Mouse (Mus musculus): ENCODE results near the gene Gm44973.
"Not testable (repeated sequence)": the region's sequence is repeated elsewhere in the genome, so short reads cannot be mapped to it uniquely, and the experiment has no call there.

Gene Gm44973

DNA sequence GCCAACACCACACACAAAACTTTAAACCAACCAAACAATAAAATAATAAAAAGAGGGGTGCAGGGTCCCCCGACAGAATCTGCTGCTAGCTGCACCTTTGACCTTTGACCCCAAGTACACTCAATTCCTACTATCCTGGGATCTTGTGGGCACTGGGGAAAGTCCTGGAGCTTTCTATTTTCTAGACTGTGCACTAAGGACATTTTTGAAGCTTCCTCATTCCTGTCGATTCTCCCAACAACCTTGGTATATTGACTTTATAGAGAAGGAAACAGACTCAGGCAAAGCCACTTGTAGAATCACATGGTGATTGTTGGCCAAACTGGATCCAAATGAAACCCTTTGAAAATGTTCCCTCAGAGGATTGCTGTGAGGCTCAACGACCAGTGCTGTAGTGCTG, 761 bp downstream of the Gm44973 start:
- no peak for DNase-seq (ENCODE audit: low read depth, low spot score)

DNA sequence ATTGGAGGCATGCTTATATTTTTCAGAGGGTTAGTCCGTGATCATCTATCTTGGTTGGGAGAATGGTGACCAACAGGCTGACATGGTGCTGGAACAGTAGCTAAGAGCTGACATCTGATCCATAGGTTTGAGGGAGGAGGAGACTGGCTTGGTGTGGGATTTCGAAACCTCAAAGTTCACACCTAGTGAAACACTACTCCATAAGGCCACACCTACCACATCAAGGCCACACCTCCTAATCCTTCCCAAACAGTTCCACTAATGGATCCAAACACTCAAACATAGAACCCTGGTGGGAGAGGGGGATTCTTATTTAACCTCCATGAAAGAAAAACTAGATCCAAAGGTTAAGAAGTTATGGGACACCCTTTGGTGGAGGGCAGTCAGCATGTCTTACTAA, 1.6 kb downstream of the Gm44973 start:
- DNase-seq (ENCODE audit: low read depth, low spot score): no peak

DNA sequence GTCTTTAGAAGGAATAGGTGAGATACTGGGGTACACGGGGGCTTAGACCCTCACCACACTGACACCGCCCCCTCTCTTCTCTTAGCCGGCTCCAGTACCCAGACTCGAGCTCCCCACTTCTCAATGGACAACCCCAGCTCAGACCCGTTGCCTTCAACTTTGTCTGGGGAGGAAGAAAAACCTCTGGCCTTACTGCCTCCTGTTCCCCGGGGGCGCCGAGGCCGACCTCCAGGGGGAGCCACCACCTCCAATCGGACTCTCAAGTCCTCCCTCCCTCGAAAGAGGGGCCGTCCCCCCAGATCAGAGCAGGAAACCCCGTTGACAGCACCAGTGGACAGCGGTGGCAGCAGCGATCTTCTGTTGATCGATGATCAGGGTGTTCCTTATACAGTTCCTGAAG, 2.1 kb downstream of the Gm44973 start:
- no peak for DNase-seq (ENCODE audit: low read depth, low spot score)

DNA sequence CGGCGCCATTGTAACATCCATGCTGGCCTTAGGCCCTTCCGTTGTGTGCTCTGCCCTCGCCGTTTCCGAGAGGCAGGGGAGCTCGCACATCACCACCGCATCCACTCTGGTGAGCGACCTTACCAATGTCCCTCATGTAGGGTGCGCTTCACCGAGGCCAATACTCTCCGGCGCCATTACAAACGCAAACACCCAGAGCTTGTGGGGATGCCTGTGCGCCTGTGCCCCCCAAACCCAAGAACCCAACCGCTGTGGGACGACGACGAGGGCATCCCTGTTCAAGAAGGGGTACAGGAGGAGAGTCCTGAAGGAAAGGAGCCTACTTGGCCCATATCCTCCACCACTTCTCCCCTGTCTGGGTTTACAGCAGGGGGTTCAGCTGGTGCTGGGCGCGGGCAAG, 2.6 kb downstream of the Gm44973 start:
- DNase-seq (ENCODE audit: low read depth, low spot score): no peak

DNA sequence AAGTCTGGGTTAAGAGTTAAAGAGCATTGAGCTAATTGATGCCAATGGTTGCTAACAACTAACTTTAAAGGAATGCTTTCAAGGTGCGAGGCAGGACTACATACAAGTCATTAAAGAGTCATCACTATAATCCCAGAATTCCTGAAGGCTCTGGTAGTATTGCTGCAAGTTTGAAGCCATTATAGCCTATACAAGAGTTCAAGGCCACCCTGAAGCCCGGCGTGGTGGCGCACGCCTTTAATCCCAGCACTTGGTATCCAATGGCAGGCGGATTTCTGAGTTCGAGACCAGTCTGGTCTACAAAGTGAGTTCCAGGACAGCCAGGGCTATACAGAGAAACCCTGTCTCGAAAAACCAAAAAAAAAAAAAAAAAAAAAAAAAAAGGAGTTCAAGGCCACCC, 4.3 kb downstream of the Gm44973 start:
- not testable (repeated sequence) for DNase-seq (ENCODE audit: low read depth, low spot score)

DNA sequence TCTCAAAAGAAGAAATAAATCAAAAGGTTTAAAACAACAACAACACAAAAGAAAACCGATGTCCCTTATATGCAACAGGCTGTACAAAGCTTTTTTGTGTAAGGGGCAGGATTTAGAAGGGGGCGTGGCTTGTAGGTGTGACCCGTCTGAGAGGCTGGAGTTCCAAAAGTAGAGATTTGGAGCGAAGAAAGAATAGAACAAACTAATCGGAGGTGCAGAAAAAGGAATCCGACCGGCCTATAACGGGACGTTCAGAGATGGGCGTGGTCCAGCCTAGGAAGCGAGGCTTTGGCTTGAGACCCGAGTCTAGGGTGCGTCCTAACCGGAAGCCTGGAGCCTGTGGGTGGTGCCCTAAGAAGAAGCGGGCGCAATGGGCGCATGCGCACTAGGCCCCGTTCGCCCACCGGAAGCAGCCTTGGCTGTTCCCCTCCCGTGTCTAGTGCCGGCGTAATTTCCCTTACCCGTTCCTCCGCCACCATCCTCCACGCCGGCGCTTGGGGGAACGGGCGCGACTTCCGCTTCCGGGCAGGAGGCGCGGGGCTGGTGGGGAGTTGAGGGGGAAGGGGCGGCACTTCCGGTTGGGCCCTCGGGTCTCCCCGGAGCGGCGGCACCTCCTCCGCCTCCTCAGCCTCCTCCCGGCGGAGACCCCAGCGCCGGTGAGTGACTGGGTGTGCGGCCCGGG, 4.8 kb downstream of the Gm44973 start, which contains the start of the genes Zfp865 and Ccdc106:
Zfp865 (plus strand) TSS at position 377 of the 682 bp plus-strand sequence.
Ccdc106 (plus strand) TSS at position 554 of the 682 bp plus-strand sequence.
- DNase-seq (ENCODE audit: low read depth, low spot score): peak; percentile 95

DNA sequence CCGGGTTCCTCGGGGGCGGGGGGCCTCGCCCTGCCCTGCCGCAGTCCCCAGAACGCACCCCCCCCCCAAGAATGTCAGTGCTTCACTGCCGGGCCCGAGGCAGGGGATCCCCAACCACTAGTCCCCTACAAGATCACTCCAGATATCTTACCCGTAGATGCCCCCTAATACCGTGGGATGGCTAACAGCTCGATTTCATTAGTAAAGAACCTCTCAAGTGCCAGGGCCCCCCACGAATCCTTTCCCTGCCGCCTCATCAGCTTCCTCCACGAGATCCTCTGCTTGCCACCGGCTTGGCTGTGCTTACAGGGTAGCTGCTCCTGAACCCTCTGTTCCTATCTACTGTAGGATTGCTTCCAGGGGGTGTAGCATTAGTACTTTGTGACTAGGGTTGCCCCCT, 5.4 kb downstream of the Gm44973 start:
- DNase-seq (ENCODE audit: low read depth, low spot score): no peak

DNA sequence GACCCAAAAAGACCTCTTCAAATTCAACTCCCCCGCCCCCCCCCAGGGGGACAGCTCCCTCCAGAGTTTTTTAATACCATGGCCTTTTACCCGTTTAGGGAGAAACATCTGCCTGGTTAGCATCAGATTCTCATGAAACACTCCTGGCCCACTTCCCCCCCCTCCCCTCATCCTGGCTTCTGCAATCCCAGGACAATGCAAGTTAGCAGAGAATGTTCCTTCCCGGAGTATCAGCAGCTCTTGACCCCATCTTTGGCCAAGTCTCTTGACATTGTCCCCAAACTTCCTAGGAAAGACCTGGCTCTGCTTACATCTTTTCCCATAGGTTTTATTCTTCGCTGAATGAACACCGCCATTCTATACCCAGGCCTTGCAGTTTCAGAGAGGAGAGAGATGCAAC, 5.9 kb downstream of the Gm44973 start:
- no peak for DNase-seq (ENCODE audit: low read depth, low spot score)

DNA sequence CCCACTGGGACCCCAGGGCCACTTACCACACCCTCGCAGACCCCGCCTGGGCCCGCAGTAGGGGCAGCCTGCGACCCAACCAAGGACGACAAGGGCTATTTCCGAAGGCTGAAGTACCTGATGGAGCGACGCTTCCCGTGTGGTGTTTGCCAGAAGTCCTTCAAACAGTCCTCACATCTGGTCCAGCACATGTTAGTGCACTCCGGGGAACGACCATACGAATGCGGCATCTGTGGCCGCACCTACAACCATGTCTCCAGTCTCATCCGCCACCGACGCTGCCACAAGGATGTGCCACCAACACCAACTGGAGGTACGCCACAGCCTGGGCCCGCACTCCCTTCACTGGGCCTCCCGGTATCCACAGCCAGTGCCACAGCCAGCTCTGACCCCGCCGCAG, 14.2 kb downstream of the Gm44973 start:
- DNase-seq (ENCODE audit: low read depth, low spot score): no peak

DNA sequence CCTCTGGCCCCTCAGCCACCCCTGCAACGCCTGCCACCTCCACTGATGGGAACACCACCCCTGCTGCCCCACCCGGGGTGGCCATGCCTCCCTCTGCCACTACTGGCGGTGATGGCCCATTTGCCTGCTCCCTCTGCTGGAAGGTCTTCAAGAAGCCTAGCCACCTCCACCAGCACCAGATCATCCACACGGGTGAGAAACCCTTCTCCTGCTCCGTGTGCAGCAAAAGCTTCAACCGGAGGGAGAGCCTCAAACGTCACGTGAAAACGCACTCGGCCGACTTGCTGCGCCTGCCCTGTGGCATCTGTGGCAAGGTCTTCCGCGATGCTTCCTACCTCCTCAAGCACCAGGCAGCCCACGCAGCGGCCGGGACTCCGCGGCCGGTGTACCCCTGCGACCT, 14.7 kb downstream of the Gm44973 start:
- no peak for DNase-seq (ENCODE audit: low read depth, low spot score)

DNA sequence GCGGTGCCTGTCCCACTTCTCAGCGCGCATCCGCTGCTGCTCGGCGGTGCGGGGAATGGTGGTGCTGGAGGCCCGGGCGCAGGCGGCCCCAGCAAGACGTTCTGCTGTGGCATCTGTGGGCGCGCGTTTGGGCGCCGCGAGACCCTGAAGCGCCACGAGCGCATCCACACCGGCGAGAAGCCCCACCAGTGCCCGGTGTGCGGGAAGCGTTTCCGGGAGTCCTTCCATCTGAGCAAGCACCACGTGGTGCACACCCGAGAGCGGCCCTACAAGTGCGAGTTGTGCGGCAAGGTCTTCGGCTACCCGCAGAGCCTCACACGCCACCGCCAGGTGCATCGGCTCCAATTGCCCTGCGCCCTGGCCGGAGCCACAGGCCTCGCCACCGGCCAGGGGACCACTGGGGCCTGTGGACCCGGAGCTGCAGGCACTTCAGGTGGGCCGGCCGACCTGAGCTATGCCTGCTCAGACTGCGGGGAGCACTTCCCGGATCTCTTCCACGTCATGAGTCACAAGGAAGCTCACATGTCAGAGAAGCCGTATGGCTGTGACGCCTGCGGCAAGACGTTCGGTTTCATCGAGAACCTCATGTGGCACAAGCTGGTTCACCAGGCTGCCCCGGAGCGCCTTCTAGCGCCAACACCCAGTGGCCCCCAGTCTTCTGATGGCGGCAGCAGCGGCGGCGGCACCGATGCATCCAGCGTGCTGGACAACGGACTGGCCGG, 15.4 kb downstream of the Gm44973 start:
- no peak for DNase-seq (ENCODE audit: low read depth, low spot score)

DNA sequence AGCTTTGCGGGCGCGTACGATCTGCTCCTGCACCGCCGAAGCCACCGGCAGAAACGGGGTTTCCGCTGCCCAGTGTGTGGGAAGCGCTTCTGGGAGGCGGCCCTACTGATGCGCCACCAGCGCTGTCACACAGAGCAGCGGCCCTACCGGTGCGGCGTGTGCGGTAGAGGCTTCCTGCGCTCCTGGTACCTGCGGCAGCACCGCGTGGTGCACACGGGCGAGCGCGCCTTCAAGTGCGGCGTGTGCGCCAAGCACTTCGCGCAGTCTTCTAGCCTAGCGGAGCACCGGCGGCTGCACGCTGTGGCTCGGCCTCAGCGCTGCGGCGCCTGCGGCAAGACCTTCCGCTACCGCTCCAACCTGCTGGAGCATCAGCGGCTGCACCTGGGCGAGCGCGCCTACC, 16.2 kb downstream of the Gm44973 start:
- no peak for DNase-seq (ENCODE audit: low read depth, low spot score)

DNA sequence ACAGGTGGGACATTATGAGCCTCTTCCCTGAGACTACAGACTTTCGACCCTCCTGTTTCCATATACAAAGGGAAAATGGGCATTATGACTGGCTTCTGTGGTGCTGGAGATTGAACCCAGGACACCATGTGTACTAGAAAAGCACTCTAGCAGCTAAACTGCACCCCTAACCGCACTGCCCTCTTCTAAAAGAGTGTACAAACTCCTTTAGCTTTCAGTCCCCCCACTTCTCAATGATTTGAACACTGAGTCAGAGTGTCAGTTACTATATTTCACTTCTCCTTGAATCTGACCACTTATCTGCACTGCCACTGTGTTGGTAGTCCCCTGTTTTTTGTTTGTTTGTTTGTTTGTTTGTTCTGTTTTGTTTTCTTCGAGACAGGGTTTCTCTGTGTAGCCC, 18.5 kb downstream of the Gm44973 start, which contains the start of gene 4632433K11Rik:
4632433K11Rik (plus strand) TSS at position 301 of the 400 bp plus-strand sequence.
- no peak for DNase-seq (ENCODE audit: low read depth, low spot score)

DNA sequence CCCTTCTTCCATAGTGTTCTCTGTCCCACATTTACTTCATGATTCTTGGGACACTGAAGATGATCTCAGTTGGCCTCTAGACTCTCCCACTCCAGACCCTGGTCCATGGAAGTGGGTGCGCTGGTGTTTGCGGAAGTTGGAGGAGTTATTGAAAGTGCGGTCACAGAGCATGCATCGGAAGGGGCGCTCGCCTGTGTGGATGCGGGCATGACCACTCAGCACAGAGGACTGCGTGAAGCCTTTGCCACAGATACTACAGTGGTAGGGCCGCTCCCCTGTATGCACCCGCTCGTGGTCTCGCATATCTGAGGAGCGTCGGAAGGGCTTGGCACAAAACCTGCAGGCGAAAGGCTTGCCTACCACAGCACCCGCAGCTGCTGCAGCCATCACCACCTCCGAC, 20.3 kb downstream of the Gm44973 start:
- no peak for DNase-seq (ENCODE audit: low read depth, low spot score)

DNA sequence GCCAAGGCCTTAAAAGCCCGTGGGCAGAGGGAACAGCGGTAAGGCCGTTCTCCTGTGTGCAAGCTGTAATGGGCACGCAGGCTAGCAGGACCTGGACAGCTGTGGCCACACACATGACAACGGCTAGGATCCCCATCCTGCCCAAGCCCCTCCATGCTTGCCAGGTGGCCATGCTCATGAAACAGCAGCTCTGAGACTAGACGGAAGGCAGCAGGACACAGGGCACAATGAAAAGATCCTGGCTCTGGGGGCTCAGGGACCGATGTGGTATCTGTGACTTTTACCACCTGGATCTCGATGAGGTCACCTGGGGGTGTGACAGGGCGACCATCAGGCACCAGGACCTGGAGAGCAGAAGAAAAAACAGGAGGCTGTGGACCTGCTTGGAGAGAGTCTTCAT, 20.8 kb downstream of the Gm44973 start:
- DNase-seq (ENCODE audit: low read depth, low spot score): no peak

DNA sequence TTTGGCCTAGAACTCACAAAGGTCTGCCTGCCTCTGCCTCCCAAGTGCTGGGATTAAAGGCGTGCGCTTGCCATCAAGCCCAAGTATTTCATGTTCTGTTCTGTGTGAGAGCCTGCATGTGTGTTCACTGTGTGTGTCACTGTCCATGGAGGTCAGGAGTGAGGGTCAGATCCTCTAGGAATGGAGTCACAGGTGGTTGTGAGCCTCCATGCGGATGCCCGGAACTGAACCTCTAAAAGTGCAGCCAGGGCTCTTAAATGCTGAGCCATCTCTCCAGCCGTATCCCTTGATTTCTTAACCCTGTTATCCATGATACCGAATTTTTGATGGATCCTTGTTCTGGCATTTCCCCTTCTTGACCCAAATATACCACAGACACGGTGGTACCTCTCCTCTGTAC, 21.7 kb downstream of the Gm44973 start:
- DNase-seq (ENCODE audit: low read depth, low spot score): no peak

DNA sequence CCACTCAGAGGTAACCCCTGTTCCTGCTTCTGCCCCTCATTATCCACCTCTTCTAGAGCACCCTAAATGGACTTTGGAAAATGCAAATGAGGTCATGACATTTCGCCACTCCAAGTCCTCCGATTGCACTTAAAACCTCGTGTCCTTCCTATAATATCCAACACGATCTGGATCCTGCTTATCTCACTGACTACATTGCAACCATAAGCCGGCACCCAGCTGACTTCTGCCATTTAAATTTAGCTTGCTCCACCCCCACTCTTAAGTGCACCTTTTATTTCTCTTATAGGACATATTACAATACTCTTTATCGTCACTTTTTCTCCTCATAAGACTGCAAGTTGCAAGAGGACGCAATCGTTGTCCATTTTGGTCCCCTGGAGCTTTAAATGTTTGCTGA, 22.2 kb downstream of the Gm44973 start:
- no peak for DNase-seq (ENCODE audit: low read depth, low spot score)

DNA sequence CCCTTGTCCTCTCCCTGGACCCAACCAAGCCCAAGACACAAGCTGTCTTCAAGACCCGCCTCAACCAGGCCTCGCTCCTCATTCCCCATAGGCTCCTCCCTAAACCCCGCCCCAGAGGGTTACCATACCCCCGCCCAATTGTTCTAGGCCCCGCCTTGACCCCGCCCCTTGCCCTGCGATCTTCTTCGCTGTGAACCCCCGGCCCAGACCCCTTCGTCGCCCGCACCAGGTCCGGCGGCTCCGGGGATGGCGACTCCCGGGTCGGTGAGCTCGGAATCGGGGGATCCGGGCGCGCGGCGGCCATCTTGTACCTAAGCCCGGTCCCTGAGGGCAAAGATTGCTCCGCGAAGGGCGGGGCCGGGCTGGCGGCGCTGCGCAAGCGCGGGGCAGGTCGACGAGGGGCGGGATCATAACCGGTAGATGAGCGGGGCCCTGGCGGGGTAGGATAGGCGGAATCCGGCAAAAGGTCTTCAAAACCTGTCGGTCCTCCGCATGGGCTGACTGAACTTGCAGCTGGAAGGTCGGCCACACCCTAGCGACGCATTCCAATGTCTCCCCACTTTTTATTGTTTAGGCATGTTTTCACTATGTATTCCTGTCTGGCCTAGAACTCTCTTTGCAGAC, 22.9 kb downstream of the Gm44973 start, which contains the start of gene Zfp784:
Zfp784 (minus strand) TSS at position 338 of the 624 bp plus-strand sequence.
- DNase-seq (ENCODE audit: low read depth, low spot score): peak; percentile 87

DNA sequence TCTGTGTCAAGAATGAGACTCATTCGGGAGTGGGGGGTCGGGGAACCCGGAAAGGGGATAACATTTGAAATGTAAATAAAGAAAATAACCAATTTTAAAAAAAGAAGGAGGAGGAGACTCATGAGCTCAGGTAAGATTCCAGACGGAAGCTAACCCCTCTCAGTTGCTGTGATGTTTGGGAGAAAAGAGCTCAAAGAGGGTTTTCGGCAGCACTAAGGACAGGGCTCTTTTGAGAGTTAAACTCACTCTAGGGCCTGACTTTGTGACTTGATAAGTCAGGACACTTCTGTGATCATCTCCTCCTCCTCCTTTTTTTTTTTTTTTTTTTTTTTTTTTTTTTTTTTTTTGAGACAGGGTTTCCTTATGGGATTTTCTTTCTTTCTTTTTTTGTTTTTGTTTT, 23.6 kb downstream of the Gm44973 start:
- DNase-seq (ENCODE audit: low read depth, low spot score): no peak

DNA sequence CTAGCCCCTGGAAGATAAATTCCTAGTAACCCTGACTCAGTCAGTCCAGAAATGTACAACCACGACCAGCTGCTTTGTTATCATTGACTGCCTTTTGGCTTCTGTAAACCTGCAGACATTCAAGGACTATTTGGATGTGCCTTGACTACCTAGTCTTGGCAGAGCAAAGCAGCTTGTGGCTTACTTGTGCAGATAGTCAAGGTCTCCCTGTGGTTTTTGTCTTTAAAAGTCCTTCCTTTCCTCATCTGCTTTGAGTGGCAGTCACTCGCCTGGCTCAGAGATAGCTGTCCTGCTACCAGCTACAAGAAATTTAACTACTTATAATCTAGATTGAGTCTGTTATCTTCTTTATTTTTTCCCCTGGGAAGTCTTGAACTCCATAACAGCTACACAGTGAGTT, 29.7 kb downstream of the Gm44973 start:
- DNase-seq (ENCODE audit: low read depth, low spot score): no peak

DNA sequence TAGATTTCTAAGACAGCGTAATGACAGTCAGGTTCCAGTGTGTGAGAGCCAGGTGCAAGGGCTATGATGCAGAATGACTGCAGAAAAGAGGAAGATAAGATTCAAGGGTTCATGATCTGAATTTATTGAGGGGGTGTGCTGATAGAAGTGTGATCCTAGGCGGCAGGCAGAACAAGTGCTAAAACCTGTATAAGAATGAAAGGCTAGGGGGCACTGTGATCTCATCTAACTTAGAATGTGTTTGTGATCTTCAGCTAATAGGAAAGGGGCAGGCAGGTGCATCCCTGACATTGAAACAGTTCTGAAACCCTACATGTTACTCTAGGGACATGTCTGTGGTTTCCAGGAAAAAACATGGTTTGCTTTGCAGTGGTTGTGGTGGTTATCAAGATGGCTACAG, 30.8 kb downstream of the Gm44973 start:
- no peak for DNase-seq (ENCODE audit: low read depth, low spot score)

DNA sequence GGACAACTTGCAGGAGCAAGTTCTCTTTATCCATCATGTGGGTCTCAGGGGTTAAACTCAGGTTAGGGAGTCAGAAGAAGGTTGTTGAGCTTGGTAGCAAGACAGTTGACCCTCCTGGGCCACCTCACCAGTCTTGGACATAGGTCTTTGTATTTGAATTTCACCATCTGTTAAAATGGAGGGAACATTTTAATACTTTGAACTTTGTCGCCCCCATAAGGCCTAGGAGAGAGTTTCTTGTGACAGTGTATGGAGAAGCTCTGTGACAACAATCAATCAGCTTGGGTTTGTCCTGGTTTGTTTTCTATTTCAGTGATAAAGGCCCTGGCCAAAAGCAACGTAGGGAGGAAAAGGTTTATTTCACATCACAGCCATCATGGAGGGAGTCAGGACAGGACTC, 32.0 kb downstream of the Gm44973 start:
- no peak for DNase-seq (ENCODE audit: low read depth, low spot score)

All from c-Kit-negative CD71-positive TER-119-positive erythroid progenitor cells, embryonic 14.5 days (primary cell).